Mouse (Mus musculus) myocyte (in vitro differentiated cells): ENCODE results near the gene 1600002K03Rik. TPM values are rescaled to one million over a fixed set of nuclear protein-coding genes. Genes with fewer than 3 reads are reported as not detected.

Experiments
- H3K27me3 ChIP-seq: one replicate; pipeline ENCODE4 v1.6.1; 2011; ENCODE audit not compliant: control insufficient read depth, insufficient read depth, insufficient read length
- H3K36me3 ChIP-seq: one replicate; pipeline ENCODE4 v1.6.1; 2011; ENCODE audit not compliant: control insufficient read depth, insufficient read depth
- H3K4me2 ChIP-seq: one replicate; pipeline ENCODE4 v1.6.1; 2011; ENCODE audit warnings: low read depth, control low read depth
- H3K4me3 ChIP-seq: one replicate; pipeline ENCODE4 v1.5.1; 2011; ENCODE audit warnings: mild to moderate bottlenecking, control low read depth, moderate library complexity
- H3K79me2 ChIP-seq: one replicate; pipeline ENCODE4 v1.6.1; 2011; ENCODE audit not compliant: control insufficient read depth, insufficient read depth
- H3ac ChIP-seq: one replicate; pipeline ENCODE4 v1.6.1; 2011; ENCODE audit not compliant: control insufficient read depth, insufficient read length
- CEBPB ChIP-seq: IDR thresholded peaks from 2 replicates; pipeline ENCODE4 v1.6.1; 2011; ENCODE audit warnings: mild to moderate bottlenecking, moderate library complexity; ENCODE audit not compliant: poor library complexity, insufficient read depth, severe bottlenecking
- E2F4 ChIP-seq: IDR thresholded peaks from one replicate; pipeline ENCODE4 v1.6.1; 2011; ENCODE audit warnings: mild to moderate bottlenecking, control low read depth, moderate library complexity; ENCODE audit not compliant: insufficient read depth
- MAX ChIP-seq: IDR thresholded peaks from one replicate; pipeline ENCODE4 v1.6.1; 2011; ENCODE audit warnings: low read depth, mild to moderate bottlenecking, control low read depth
- MYOD1 ChIP-seq, 3 experiments: IDR thresholded peaks; one replicate each; pipeline ENCODE4 v1.6.1; 2011; ENCODE audit warnings: control low read depth in 2 of 3, low read depth in 2 of 3, mild to moderate bottlenecking in 2 of 3, moderate library complexity in 1 of 3; ENCODE audit not compliant: insufficient read length in 2 of 3, control insufficient read depth in 1 of 3
- MYOG ChIP-seq, 3 experiments: IDR thresholded peaks; one replicate each; pipeline ENCODE4 v1.6.1; 2011; ENCODE audit warnings: control low read depth in 2 of 3, low read depth in 2 of 3, mild to moderate bottlenecking in 2 of 3; ENCODE audit not compliant: insufficient read length in 2 of 3, control insufficient read depth in 1 of 3, insufficient read depth in 1 of 3
- POLR2A ChIP-seq: IDR thresholded peaks from one replicate; pipeline ENCODE4 v1.6.1; 2011; ENCODE audit warnings: low read depth, mild to moderate bottlenecking, control low read depth, moderate library complexity; ENCODE audit not compliant: insufficient read length
- POLR2AphosphoS2 ChIP-seq: IDR thresholded peaks from one replicate; pipeline ENCODE4 v1.6.1; 2011; ENCODE audit warnings: low read depth, control low read depth; ENCODE audit not compliant: insufficient read length
- REST ChIP-seq: IDR thresholded peaks from one replicate; pipeline ENCODE4 v1.6.1; 2011; ENCODE audit warnings: mild to moderate bottlenecking, control low read depth, moderate library complexity; ENCODE audit not compliant: insufficient read depth, insufficient read length
- SRF ChIP-seq: IDR thresholded peaks from one replicate; pipeline ENCODE4 v1.6.1; 2011; ENCODE audit warnings: low read depth; ENCODE audit not compliant: control insufficient read depth, insufficient read length
- TCF12 ChIP-seq: IDR thresholded peaks from one replicate; pipeline ENCODE4 v1.6.1; 2011; ENCODE audit warnings: mild to moderate bottlenecking, control low read depth; ENCODE audit not compliant: poor library complexity, insufficient read depth, severe bottlenecking
- TCF3 ChIP-seq: IDR thresholded peaks from one replicate; pipeline ENCODE4 v1.6.1; 2011; ENCODE audit warnings: low read depth, control low read depth; ENCODE audit not compliant: insufficient read length
- USF1 ChIP-seq: IDR thresholded peaks from one replicate; pipeline ENCODE4 v1.6.1; 2011; ENCODE audit warnings: low read depth, mild to moderate bottlenecking, control low read depth, moderate library complexity
- polyA plus RNA-seq: library from polyadenylated mRNA; unstranded; fragments of >200 nt; fragmentation: generic; extraction: Trizol; gene quantifications from one replicate; pipeline ENCODE4 v1.2.1, GENCODE M21; 2012; ENCODE audit warnings: missing spikeins

Gene 1600002K03Rik
- polyA plus RNA-seq, 1 experiment: 23.5 TPM

GRCm38 (mm10) chr10:80147719-80148601, 24.8 kb upstream of the 1600002K03Rik start, which contains the start of gene Midn:
TSS of gene Midn (plus strand) at chr10:80148272.
- Histone ChIP-seq H3K4me3 (peak within 1 kb of the TSS; percentile 100), H3K27me3 (no peaks in the 10 kb centered on the region), H3K36me3 (peaks cover 32% of the 10 kb centered on the region), H3K79me2 (peaks cover 58% of the 10 kb centered on the region), H3K4me2 (peak within 1 kb of the TSS; percentile 54), H3ac (peak within 1 kb of the TSS; percentile 69)
- no peak for TF ChIP-seq CEBPB
- TF ChIP-seq MYOG (IDR thresholded peaks at IDR 0.05; ENCODE audit: control insufficient read depth in 1 of 3, insufficient read depth in 1 of 3, insufficient read length in 2 of 3, low read depth in 2 of 3): peak in 2 of 3 experiments; percentile 8 to 85
- no peak for TF ChIP-seq REST
- peak; percentile 99 for TF ChIP-seq POLR2A
- no peak for TF ChIP-seq TCF3
- TF ChIP-seq SRF: no peak
- TF ChIP-seq USF1: no peak
- TF ChIP-seq TCF12: no peak
- no peak for TF ChIP-seq MAX
- no peak for TF ChIP-seq E2F4
- TF ChIP-seq POLR2AphosphoS2: peak; percentile 95
- TF ChIP-seq MYOD1 (IDR thresholded peaks at IDR 0.05; ENCODE audit: control insufficient read depth in 1 of 3, insufficient read length in 2 of 3, low read depth in 2 of 3): peak in 2 of 3 experiments; percentile 56 to 93

GRCm38 (mm10) chr10:80148610-80149290, 24.0 kb upstream of the 1600002K03Rik start:
- Histone ChIP-seq H3K27me3 (no peaks in the 10 kb centered on the region), H3K4me3 (peak overlapping the region; percentile 100), H3K79me2 (peaks cover 58% of the 10 kb centered on the region), H3K4me2 (peak overlapping the region; percentile 27), H3K36me3 (peaks cover 32% of the 10 kb centered on the region), H3ac (peak overlapping the region; percentile 69)
- TF ChIP-seq POLR2A (peak; percentile 44), TCF3 (no peak), E2F4 (peak; percentile 44), MAX (no peak), MYOG (IDR thresholded peaks at IDR 0.05; ENCODE audit: control insufficient read depth in 1 of 3, insufficient read depth in 1 of 3, insufficient read length in 2 of 3, low read depth in 2 of 3) (peak in 2 of 3 experiments; percentile 15 to 18), REST (no peak), TCF12 (no peak), POLR2AphosphoS2 (peak; percentile 32), MYOD1 (IDR thresholded peaks at IDR 0.05; ENCODE audit: control insufficient read depth in 1 of 3, insufficient read length in 2 of 3, low read depth in 2 of 3) (peak in 2 of 3 experiments; percentile 17 to 19), CEBPB (no peak), USF1 (no peak), SRF (peak; percentile 42)

- Histone ChIP-seq H3K4me3 (peak overlapping the region; percentile 100), H3K36me3 (peaks cover 31% of the 10 kb centered on the region), H3ac (peak overlapping the region; percentile 69), H3K4me2 (peak overlapping the region; percentile 61), H3K27me3 (no peaks in the 10 kb centered on the region), H3K79me2 (peaks cover 58% of the 10 kb centered on the region)
- TF ChIP-seq TCF3 (no peak), TCF12 (no peak), MAX (no peak), E2F4 (no peak), CEBPB (no peak), USF1 (peak; percentile 86), MYOD1 (IDR thresholded peaks at IDR 0.05; ENCODE audit: control insufficient read depth in 1 of 3, insufficient read length in 2 of 3, low read depth in 2 of 3) (no peak), POLR2AphosphoS2 (peak; percentile 96), POLR2A (peak; percentile 91), REST (peak; percentile 16), MYOG (IDR thresholded peaks at IDR 0.05; ENCODE audit: control insufficient read depth in 1 of 3, insufficient read depth in 1 of 3, insufficient read length in 2 of 3, low read depth in 2 of 3) (peak in 1 of 3 experiments; percentile 1), SRF (no peak)
Observed at GRCm38 (mm10) chr10:80149291-80150225, 23.2 kb upstream of the 1600002K03Rik start.
